Mouse (Mus musculus) liver, postnatal 0 days (tissue): ENCODE data around the gene Zfp955b.

Source experiments
- CTCF ChIP-seq: sonication (generic); IDR thresholded peaks from 2 replicates; pipeline ENCODE4 v1.5.1; 2016; ENCODE audit warnings: antibody characterized with exemption, low read depth
- EP300 ChIP-seq: IDR thresholded peaks from 2 replicates; pipeline ENCODE4 v1.6.1; 2016; ENCODE audit warnings: antibody characterized with exemption, low read depth, mild to moderate bottlenecking

- TF ChIP-seq CTCF, result no peak
- TF ChIP-seq EP300, result no peak
Observed at GRCm38 (mm10) chr17:33264376-33264775, 25.0 kb upstream of the Zfp955b start, which contains the start of gene Olfr63.
